Mouse (Mus musculus) MEL (cell line): ENCODE measurements around the gene Arhgef7.

Experiments used
- BHLHE40 ChIP-seq: IDR thresholded peaks from 2 replicates; pipeline ENCODE4 v1.6.1; 2012; ENCODE audit warnings: low read depth, mild to moderate bottlenecking, inconsistent platforms, low read length, improper control_type of control experiment, borderline replicate concordance
- CTCF ChIP-seq, 3 experiments: IDR thresholded peaks in 2 of 3; conservative IDR thresholded peaks in 1 of 3; 2 replicates each; pipeline ENCODE4 v1.5.1; 2011 to 2012; ENCODE audit warnings: low read length in 3 of 3, low read depth in 2 of 3, mild to moderate bottlenecking in 2 of 3, improper control_type of control experiment in 1 of 3, inconsistent platforms in 1 of 3, mixed read lengths in 1 of 3, moderate library complexity in 1 of 3; ENCODE audit not compliant: control insufficient read depth in 1 of 3, insufficient read depth in 1 of 3, poor library complexity in 1 of 3, severe bottlenecking in 1 of 3
- E2F4 ChIP-seq: IDR thresholded peaks from 2 replicates; pipeline ENCODE4 v1.6.1; 2011; ENCODE audit warnings: low read depth, low read length, improper control_type of control experiment, borderline replicate concordance
- EP300 ChIP-seq, 2 experiments: IDR thresholded peaks; 2 replicates each; pipeline ENCODE4 v1.6.1; 2011; ENCODE audit warnings: improper control_type of control experiment in 2 of 2, low read length in 2 of 2, low read depth in 1 of 2, mild to moderate bottlenecking in 1 of 2
- ETS1 ChIP-seq: IDR thresholded peaks from 2 replicates; pipeline ENCODE4 v1.6.1; 2012; ENCODE audit warnings: low read depth, mild to moderate bottlenecking, inconsistent platforms, low read length, improper control_type of control experiment, moderate library complexity
- POLR2A ChIP-seq, 2 experiments: IDR thresholded peaks; 2 replicates each; pipeline ENCODE4 v1.6.1; 2011 to 2012; ENCODE audit warnings: low read length in 2 of 2, mild to moderate bottlenecking in 2 of 2, control low read depth in 1 of 2, improper control_type of control experiment in 1 of 2, low read depth in 1 of 2, moderate library complexity in 1 of 2; ENCODE audit not compliant: control insufficient read depth in 1 of 2, insufficient read depth in 1 of 2, poor library complexity in 1 of 2
- RAD21 ChIP-seq: IDR thresholded peaks from 2 replicates; pipeline ENCODE4 v1.6.1; 2011; ENCODE audit warnings: mild to moderate bottlenecking, low read depth, low read length, improper control_type of control experiment
- RCOR1 ChIP-seq: IDR thresholded peaks from 2 replicates; pipeline ENCODE4 v1.6.1; 2012; ENCODE audit warnings: low read depth, mild to moderate bottlenecking, inconsistent platforms, low read length, improper control_type of control experiment
- TAL1 ChIP-seq: IDR thresholded peaks from 2 replicates; pipeline ENCODE4 v1.6.1; 2012; ENCODE audit warnings: mild to moderate bottlenecking, inconsistent platforms, low read length, moderate library complexity, mixed read lengths
- ZC3H11A ChIP-seq: IDR thresholded peaks from 2 replicates; pipeline ENCODE4 v1.6.1; 2012; ENCODE audit warnings: low read depth, mild to moderate bottlenecking, inconsistent platforms, low read length, improper control_type of control experiment

- no peak for TF ChIP-seq ZC3H11A
- no peak for TF ChIP-seq RAD21
- TF ChIP-seq CTCF (IDR thresholded peaks at IDR 0.05 in 2 of 3, conservative IDR thresholded peaks at IDR 0.05 in 1 of 3; ENCODE audit: control insufficient read depth in 1 of 3, insufficient read depth in 1 of 3, low read depth in 2 of 3, low read length in 3 of 3, poor library complexity in 1 of 3, severe bottlenecking in 1 of 3) = no peak
- no peak for TF ChIP-seq RCOR1
- TF ChIP-seq POLR2A (IDR thresholded peaks at IDR 0.05; ENCODE audit: control insufficient read depth in 1 of 2, insufficient read depth in 1 of 2, low read depth in 1 of 2, low read length in 2 of 2, poor library complexity in 1 of 2) = no peak
- TF ChIP-seq TAL1 = no peak
- no peak for TF ChIP-seq ETS1
- no peak for TF ChIP-seq E2F4
- no peak for TF ChIP-seq EP300 (IDR thresholded peaks at IDR 0.05; ENCODE audit: low read depth in 1 of 2, low read length in 2 of 2)
- no peak for TF ChIP-seq BHLHE40
Measured at GRCm38 (mm10) chr8:11701033-11701362, 26.5 kb upstream of the Arhgef7 start, which contains the start of gene 1700016D06Rik.
